Mouse (Mus musculus): ENCODE data around the gene Fam3b.

Gene Fam3b

GRCm38 (mm10) chr16:97514099-97514940 lies at the start of gene Fam3b:
TSS of gene Fam3b (minus strand) at chr16:97514816.
- no peak for DNase-seq (ENCODE audit: low spot score)

DNA sequence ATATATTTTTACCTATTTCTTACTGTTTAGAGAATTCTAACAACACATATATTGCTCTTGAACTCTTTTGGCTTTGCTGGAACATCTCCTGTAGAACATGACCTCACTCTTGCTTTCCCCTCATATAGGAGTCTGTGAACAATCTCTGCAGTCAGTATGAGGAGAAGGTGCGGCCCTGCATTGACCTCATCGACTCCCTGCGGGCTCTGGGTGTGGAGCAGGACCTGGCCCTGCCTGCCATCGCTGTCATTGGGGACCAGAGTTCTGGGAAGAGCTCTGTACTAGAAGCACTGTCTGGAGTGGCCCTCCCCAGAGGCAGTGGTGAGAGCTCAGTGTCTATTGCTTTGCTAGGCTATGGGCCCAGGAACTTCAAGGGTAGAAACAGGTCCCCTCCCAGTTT lies 29.7 kb upstream of the Fam3b start:
- DNase-seq (ENCODE audit: low spot score), result no peak

GRCm38 (mm10) chr16:97536859-97537258 lies 22.2 kb upstream of the Fam3b start:
- DNase-seq (ENCODE audit: low spot score), result no peak

- DNase-seq (ENCODE audit: low spot score), result peak; percentile 66
These were observed 21.3 kb upstream of the Fam3b start for GRCm38 (mm10) chr16:97535808-97536413.

- peak; percentile 35 for DNase-seq (ENCODE audit: low spot score)
These were observed 20.4 kb upstream of the Fam3b start for GRCm38 (mm10) chr16:97534876-97535461.

DNA sequence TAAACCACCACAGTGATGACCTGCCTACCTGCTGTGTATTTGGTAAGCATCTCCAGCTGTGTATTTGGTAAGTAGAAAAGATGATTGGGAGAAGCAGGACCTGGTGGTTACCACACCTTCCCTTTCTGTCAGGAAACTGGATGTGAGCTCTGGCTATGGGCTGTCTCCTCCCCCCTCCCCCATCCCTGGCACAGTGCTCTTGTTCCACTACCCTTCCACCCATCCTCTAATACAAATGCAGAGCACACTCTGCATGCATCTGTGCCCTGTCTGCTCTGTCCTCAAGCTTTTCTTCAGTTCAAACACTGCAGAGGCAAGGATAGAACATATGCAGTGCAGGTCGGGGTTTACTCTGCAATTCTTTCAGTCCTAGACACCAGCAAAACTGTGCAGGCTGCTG lies 19.8 kb upstream of the Fam3b start:
- no peak for DNase-seq (ENCODE audit: low spot score)

DNA sequence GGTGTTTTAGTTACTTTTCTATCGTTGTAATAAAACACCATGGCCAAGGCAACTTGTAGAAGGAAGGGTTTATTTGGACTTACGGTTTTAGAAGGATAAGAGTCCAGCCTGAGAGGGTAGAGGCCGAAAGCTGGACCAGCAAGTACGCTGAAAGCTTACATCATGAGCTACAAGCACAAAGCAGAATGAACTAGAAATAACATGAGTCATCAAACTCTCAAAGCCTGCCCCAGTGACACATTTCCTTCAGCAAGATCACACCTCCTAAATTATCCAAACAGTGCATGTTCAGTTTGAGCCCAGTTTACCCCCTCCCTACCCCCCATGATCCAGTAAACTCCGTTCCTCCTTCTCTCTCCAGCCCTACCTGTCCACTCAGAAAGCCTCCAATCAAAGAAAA lies 19.1 kb upstream of the Fam3b start:
- DNase-seq (ENCODE audit: low spot score), result no peak

- DNase-seq (ENCODE audit: low spot score), result no peak
These were observed 18.5 kb upstream of the Fam3b start for GRCm38 (mm10) chr16:97533126-97533525.

DNA sequence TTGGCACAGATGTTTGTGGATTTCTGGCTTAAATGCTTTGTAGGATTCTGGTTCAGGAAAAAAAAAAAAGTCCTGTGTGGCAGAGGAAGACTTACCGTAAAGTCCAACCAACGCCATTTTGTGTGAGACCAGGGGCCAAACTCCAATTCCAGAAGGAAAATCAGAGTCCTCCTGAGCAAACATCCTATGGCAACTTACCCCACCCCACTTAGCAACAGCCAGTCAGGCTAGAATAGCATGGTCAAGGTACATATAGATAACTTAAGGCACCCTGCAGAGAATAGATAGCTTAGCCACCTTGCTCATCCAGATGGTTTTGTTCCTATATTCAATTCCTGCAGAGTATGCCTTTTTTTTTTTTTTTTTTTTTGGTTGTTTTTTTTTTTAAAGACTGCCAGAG lies 14.6 kb upstream of the Fam3b start:
- no peak for DNase-seq (ENCODE audit: low spot score)

DNA sequence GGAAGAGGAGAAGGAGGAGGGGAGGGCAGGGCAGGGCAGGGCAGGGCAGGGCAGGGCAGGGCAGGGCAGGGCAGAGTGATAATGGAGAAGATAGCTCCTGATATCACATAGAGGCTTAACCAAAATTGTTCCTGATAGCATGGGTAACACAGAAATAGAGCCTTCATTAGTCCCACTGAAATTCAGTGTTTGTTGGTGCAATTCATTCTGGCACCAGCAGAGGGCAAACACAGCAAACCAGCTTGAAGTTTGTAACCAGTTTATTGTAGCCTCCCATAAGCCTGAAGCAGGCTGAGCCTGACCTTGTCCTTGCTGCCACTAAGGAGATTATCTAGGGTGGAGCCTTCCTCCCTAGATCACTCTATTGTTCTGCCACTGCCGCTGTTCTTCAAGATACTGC lies 8.4 kb upstream of the Fam3b start:
- peak; percentile 61 for DNase-seq (ENCODE audit: low spot score)

DNA sequence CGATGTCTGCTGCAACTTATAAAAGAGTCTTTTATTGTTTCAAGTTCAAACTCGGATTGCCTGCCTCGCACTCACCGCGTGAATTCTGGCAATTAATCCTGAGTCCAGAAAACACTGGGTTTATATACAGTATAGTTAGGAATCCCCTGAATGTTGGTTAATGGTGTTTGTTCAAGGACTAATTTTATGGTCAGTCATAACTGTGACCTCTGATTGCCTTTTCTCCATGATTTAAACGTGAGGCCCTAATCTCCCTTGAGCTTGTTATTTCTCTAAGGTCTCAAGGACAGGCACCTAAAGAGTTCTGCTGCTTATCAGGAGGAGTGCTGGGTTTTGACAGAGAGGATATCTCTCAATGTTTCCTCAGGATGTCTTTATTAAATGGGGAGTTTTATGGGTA lies 7.4 kb upstream of the Fam3b start:
- no peak for DNase-seq (ENCODE audit: low spot score)

GRCm38 (mm10) chr16:97516341-97516740 lies 1.7 kb upstream of the Fam3b start:
- DNase-seq (ENCODE audit: low spot score), result no peak

DNA sequence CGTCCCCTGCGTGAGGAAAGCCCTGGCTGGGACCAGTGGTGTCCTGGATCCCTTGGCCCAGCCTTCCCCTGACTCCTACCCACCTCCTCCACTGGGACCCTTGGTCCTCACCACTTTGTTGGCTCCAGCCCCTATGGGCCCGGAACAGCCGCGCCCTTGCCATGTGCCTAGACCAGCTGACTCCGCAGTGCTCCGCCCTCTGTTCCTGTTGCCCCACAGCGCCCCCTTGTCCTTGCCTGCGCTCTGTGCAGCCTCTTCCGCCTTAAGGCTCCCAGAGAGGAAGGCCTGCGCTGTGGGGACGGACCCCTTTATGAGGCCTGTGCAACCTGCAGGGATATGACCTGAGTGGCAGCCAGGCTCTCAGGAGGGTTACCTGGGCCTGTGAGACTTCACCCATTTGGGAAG lies 2.3 kb downstream of the Fam3b start:
- no peak for DNase-seq (ENCODE audit: low spot score)

DNA sequence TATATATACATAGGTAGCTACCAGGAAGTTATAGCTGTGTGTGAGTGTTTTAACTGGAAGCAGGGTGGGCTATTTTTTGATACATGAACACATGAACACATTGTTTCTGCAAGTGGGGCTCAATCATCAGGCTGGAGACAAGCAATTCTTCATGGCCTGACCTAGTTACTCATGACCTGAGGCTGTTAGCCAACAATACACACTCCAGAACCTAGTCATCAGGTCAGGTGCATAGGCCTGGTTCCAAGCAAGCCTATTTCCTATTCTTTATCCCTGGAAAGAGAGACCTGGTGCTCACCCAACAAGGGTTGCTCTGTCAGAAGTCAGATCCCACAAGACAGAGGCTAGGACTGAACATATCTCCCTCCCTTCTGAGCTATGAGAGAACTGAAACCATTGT lies 3.1 kb downstream of the Fam3b start:
- no peak for DNase-seq (ENCODE audit: low spot score)

- DNase-seq (ENCODE audit: low spot score), result no peak
These were observed 3.8 kb downstream of the Fam3b start for GRCm38 (mm10) chr16:97510849-97511248.

GRCm38 (mm10) chr16:97507783-97508182 lies 6.8 kb downstream of the Fam3b start:
- DNase-seq (ENCODE audit: low spot score), result no peak

GRCm38 (mm10) chr16:97504793-97505192 lies 9.8 kb downstream of the Fam3b start:
- no peak for DNase-seq (ENCODE audit: low spot score)

GRCm38 (mm10) chr16:97503849-97504248 lies 10.8 kb downstream of the Fam3b start:
- no peak for DNase-seq (ENCODE audit: low spot score)

DNA sequence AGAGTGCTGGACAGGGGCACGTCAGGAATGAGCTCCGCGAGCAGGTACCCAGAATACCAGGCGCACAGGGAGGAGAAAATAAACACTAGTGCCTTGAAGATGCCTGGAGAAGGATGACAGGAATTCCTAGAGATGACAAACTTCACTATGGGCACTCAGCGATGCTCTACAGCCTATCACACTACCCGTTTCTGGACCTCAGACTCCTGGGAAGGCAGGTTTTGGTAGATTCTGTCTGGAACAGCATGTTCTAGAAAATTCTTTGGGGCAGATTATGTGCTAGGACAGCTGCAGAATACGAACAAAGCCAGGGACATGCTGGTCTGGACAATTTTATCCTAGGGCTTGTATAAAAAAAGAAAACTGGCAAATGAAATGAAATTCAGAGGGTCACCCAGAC lies 13.7 kb downstream of the Fam3b start:
- DNase-seq (ENCODE audit: low spot score), result no peak

- DNase-seq (ENCODE audit: low spot score), result no peak
These were observed 15.2 kb downstream of the Fam3b start for GRCm38 (mm10) chr16:97499450-97499849.

- no peak for DNase-seq (ENCODE audit: low spot score)
These were observed 16.5 kb downstream of the Fam3b start for GRCm38 (mm10) chr16:97498139-97498538.

DNA sequence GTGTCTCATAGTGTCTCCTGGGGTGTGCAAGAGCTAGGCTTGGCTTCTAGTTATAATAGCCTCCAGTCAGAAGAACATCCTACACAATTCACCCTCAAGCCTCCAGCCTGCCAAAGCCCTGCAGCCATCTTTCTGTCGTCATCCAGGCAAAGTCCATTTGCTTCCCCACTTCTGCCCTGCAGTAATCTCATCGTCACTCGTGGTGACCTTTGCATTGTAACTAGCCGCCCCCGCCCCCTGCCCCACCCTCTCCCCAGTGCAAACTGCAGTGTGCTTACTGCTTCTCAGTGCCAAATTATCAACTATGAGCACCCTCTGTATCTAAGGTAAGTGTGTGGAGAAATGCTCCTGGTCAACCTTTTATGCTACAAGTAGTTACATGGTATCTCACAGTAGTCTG lies 16.9 kb downstream of the Fam3b start:
- no peak for DNase-seq (ENCODE audit: low spot score)

- no peak for DNase-seq (ENCODE audit: low spot score)
These were observed 18.6 kb downstream of the Fam3b start for GRCm38 (mm10) chr16:97496026-97496425.
